Mouse (Mus musculus): ENCODE measurements around the gene Ttll6. TPM values are rescaled to one million over a fixed set of nuclear protein-coding genes. Genes with fewer than 3 reads are reported as not detected.

The Ttll6 gene
- 0.69 and 0.98 TPM in 2 replicates for polyA plus RNA-seq (2012; rRNA removed)

GRCm38 (mm10) chr11:96133239-96133865 is at the start of gene Ttll6:
Gene Ttll6 (plus strand): TSS chr11:96133786.

GRCm38 (mm10) chr11:96111751-96112150 is 21.8 kb upstream of the Ttll6 start, which contains the start of gene Calcoco2:
Gene Calcoco2 (minus strand): TSS chr11:96111964.

GRCm38 (mm10) chr11:96193521-96194400 is 60.2 kb downstream of the Ttll6 start, which contains the start of gene Hoxb13:
Gene Hoxb13 (plus strand): TSS chr11:96194316.

Other genes starting within 250 kb of the Ttll6 start
- gene B4galnt2, start 218.9 kb upstream of the Ttll6 start, polyA plus RNA-seq (2012; rRNA removed), result not detected in 2 replicates
- gene Igf2bp1, start 127.8 kb upstream of the Ttll6 start, polyA plus RNA-seq (2012; rRNA removed), result 4.8 and 5.0 TPM in 2 replicates
- not detected in 2 replicates for gene Gip, start 109.2 kb upstream of the Ttll6 start, polyA plus RNA-seq (2012; rRNA removed)
- 64.0 and 67.4 TPM in 2 replicates for gene Snf8, start 98.9 kb upstream of the Ttll6 start, polyA plus RNA-seq (2012; rRNA removed)
- gene Ube2z, start 68.4 kb upstream of the Ttll6 start, polyA plus RNA-seq (2012; rRNA removed), result 71.3 and 77.1 TPM in 2 replicates
- 413 and 429 TPM in 2 replicates for gene Atp5g1, start 58.1 kb upstream of the Ttll6 start, polyA plus RNA-seq (2012; rRNA removed)
- gene Calcoco2, start 21.8 kb upstream of the Ttll6 start, polyA plus RNA-seq (2012; rRNA removed), result 0.05 TPM in 1 of 2 replicates, not detected in the other
- gene Hoxb13, start 60.5 kb downstream of the Ttll6 start, polyA plus RNA-seq (2012; rRNA removed), result 0.03 TPM in 1 of 2 replicates, not detected in the other
- 0.03 TPM in 2 replicates for gene Hoxb9, start 137.7 kb downstream of the Ttll6 start, polyA plus RNA-seq (2012; rRNA removed)
- gene Hoxb8, start 148.1 kb downstream of the Ttll6 start, polyA plus RNA-seq (2012; rRNA removed), result 0.06 TPM in 1 of 2 replicates, not detected in the other
- gene Hoxb7, start 152.8 kb downstream of the Ttll6 start, polyA plus RNA-seq (2012; rRNA removed), result 0.17 TPM in 1 of 2 replicates, not detected in the other
- gene Hoxb6, start 158.7 kb downstream of the Ttll6 start, polyA plus RNA-seq (2012; rRNA removed), result 0.21 TPM in 1 of 2 replicates, not detected in the other
- gene Hoxb5, start 169.6 kb downstream of the Ttll6 start, polyA plus RNA-seq (2012; rRNA removed), result 0.04 and 0.12 TPM in 2 replicates
- gene Hoxb4, start 184.5 kb downstream of the Ttll6 start, polyA plus RNA-seq (2012; rRNA removed), result 0.04 and 0.09 TPM in 2 replicates
- gene Hoxb3, start 189.5 kb downstream of the Ttll6 start, polyA plus RNA-seq (2012; rRNA removed), result 0.23 and 1.9 TPM in 2 replicates
- gene Hoxb2, start 216.7 kb downstream of the Ttll6 start, polyA plus RNA-seq (2012; rRNA removed), result 0.27 and 1.5 TPM in 2 replicates
- gene Hoxb1, start 232.0 kb downstream of the Ttll6 start, polyA plus RNA-seq (2012; rRNA removed), result not detected in 2 replicates

All from central nervous system, embryonic 18 days (tissue).